Mouse (Mus musculus) embryonic facial prominence, embryonic 13.5 days (tissue): ENCODE results near the gene Myrfl. TPM values are rescaled to one million over a fixed set of nuclear protein-coding genes. Genes with fewer than 3 reads are reported as not detected.
A peak's percentile ranks its signal among the peaks of the same experiment; 100 is the strongest.

Source experiments
- ATAC-seq: fragments of 200-750 bp; cut with Nextera tagmentation; 2 replicates; pipeline ENCODE4 v1.8.0; 2017; ENCODE audit warnings: low read depth; ENCODE audit not compliant: insufficient number of reproducible peaks, insufficient read depth, low FRiP score, low TSS enrichment
- H3K27ac ChIP-seq: fragments of 300-500 bp; sonication (generic); 2 replicates; pipeline ENCODE4 v1.5.1; 2015; ENCODE audit warnings: moderate library complexity, mild to moderate bottlenecking, inconsistent platforms
- H3K27me3 ChIP-seq: fragments of 300-500 bp; sonication (generic); 2 replicates; pipeline ENCODE4 v1.6.1; 2015; ENCODE audit warnings: mild to moderate bottlenecking, inconsistent platforms
- H3K36me3 ChIP-seq: fragments of 300-500 bp; sonication (generic); 2 replicates; pipeline ENCODE4 v1.6.1; 2015; ENCODE audit warnings: mild to moderate bottlenecking, inconsistent platforms
- H3K4me1 ChIP-seq: fragments of 300-500 bp; sonication (generic); 2 replicates; pipeline ENCODE4 v1.6.1; 2015; ENCODE audit warnings: inconsistent platforms
- H3K4me2 ChIP-seq: fragments of 300-500 bp; sonication (generic); 2 replicates; pipeline ENCODE4 v1.6.1; 2015; ENCODE audit warnings: moderate library complexity, mild to moderate bottlenecking, inconsistent platforms
- H3K4me3 ChIP-seq: fragments of 300-500 bp; sonication (generic); 2 replicates; pipeline ENCODE4 v1.5.1; 2015; ENCODE audit warnings: mild to moderate bottlenecking, inconsistent platforms
- H3K9ac ChIP-seq: fragments of 300-500 bp; sonication (generic); 2 replicates; pipeline ENCODE4 v1.6.1; 2015; ENCODE audit warnings: mild to moderate bottlenecking, inconsistent platforms
- H3K9me3 ChIP-seq: fragments of 300-500 bp; sonication (generic); 2 replicates; pipeline ENCODE4 v1.6.1; 2016; ENCODE audit warnings: inconsistent platforms
- WGBS: fragments of 180-500 bp; shearing (Covaris S2); methylation state at CpG from one replicate; pipeline ENCODE4 v1.1.7; 2015; ENCODE audit warnings: mixed read lengths; 5-methylcytosine and 5-hydroxymethylcytosine counted together
- polyA plus RNA-seq: library from polyadenylated mRNA; unstranded; fragments of >200 nt; fragmentation: Nextera tagmentation; extraction: Ambion mirVana; gene quantifications from 2 replicates; pipeline ENCODE4 v1.2.1, GENCODE M21; 2015

Gene Myrfl
- polyA plus RNA-seq, 1 experiment from 2014 or later: 0.22 TPM

- no peaks in the 10 kb centered on the region for H3K9me3 ChIP-seq
- WGBS: 55% methylated on average over 15 of the region's 15 CpGs
- peaks cover 4% of the 10 kb centered on the region for H3K4me1 ChIP-seq
- H3K4me2 ChIP-seq: no peak overlapping the region
- H3K4me3 ChIP-seq: no peak overlapping the region
- H3K36me3 ChIP-seq: no peaks in the 10 kb centered on the region
- no peak overlapping the region for H3K9ac ChIP-seq
- no peak overlapping the region for H3K27ac ChIP-seq
- H3K27me3 ChIP-seq: no peaks in the 10 kb centered on the region
- no peak for ATAC-seq
Observed at GRCm38 (mm10) chr10:116773846-116774750, 122.6 kb downstream of the Myrfl start.

GRCm38 (mm10) chr10:116771215-116771935 is 125.3 kb downstream of the Myrfl start:
- Histone ChIP-seq H3K27ac (no peak overlapping the region), H3K4me1 (peaks cover 14% of the 10 kb centered on the region), H3K9ac (no peak overlapping the region), H3K4me2 (no peak overlapping the region), H3K27me3 (no peaks in the 10 kb centered on the region), H3K36me3 (no peaks in the 10 kb centered on the region), H3K9me3 (no peaks in the 10 kb centered on the region), H3K4me3 (no peak overlapping the region)
- no peak for ATAC-seq
- WGBS: 73% methylated on average over 21 of the region's 21 CpGs

GRCm38 (mm10) chr10:116768642-116769041 is 128.1 kb downstream of the Myrfl start:
- peak overlapping the region; percentile 11; the same call in 1 of the 2 replicates for H3K4me2 ChIP-seq
- no peak overlapping the region for H3K9ac ChIP-seq
- H3K4me3 ChIP-seq: no peak overlapping the region
- H3K27ac ChIP-seq: no peak overlapping the region
- no peaks in the 10 kb centered on the region for H3K9me3 ChIP-seq
- peaks cover 17% of the 10 kb centered on the region for H3K4me1 ChIP-seq
- no peak for ATAC-seq
- H3K27me3 ChIP-seq: no peaks in the 10 kb centered on the region
- 50% methylated on average over 13 of the region's 13 CpGs for WGBS
- H3K36me3 ChIP-seq: no peaks in the 10 kb centered on the region

- Histone ChIP-seq H3K36me3 (no peaks in the 10 kb centered on the region), H3K9ac (no peak overlapping the region), H3K4me3 (no peak overlapping the region), H3K9me3 (no peaks in the 10 kb centered on the region), H3K27me3 (no peaks in the 10 kb centered on the region), H3K27ac (no peak overlapping the region), H3K4me1 (peaks cover 21% of the 10 kb centered on the region), H3K4me2 (no peak overlapping the region)
- 74% methylated on average over 6 of the region's 6 CpGs for WGBS
- ATAC-seq: no peak
Observed at GRCm38 (mm10) chr10:116766525-116766924, 130.2 kb downstream of the Myrfl start.

- peak; percentile 63; the same call in 1 of the 2 replicates for ATAC-seq
- no peaks in the 10 kb centered on the region for H3K36me3 ChIP-seq
- H3K27ac ChIP-seq: peak overlapping the region; percentile 60
- 43% methylated on average over 4 of the region's 4 CpGs for WGBS
- no peak overlapping the region for H3K9ac ChIP-seq
- H3K4me3 ChIP-seq: no peak overlapping the region; the same call in 1 of the 2 replicates
- peak overlapping the region; percentile 41 for H3K4me2 ChIP-seq
- peaks cover 47% of the 10 kb centered on the region for H3K4me1 ChIP-seq
- H3K27me3 ChIP-seq: no peaks in the 10 kb centered on the region
- no peaks in the 10 kb centered on the region for H3K9me3 ChIP-seq
Observed at GRCm38 (mm10) chr10:116761476-116762068, 135.1 kb downstream of the Myrfl start.

GRCm38 (mm10) chr10:116760561-116760960 is 136.2 kb downstream of the Myrfl start:
- peak overlapping the region; percentile 41 for H3K4me2 ChIP-seq
- no peaks in the 10 kb centered on the region for H3K36me3 ChIP-seq
- WGBS: 18% methylated on average over 14 of the region's 14 CpGs
- peak overlapping the region; percentile 60; the same call in 1 of the 2 replicates for H3K27ac ChIP-seq
- peak overlapping the region; percentile 4; the same call in 1 of the 2 replicates for H3K9ac ChIP-seq
- H3K4me1 ChIP-seq: peaks cover 53% of the 10 kb centered on the region
- H3K9me3 ChIP-seq: no peaks in the 10 kb centered on the region
- peak; percentile 49; the same call in 1 of the 2 replicates for ATAC-seq
- H3K4me3 ChIP-seq: no peak overlapping the region; the same call in 1 of the 2 replicates
- no peaks in the 10 kb centered on the region for H3K27me3 ChIP-seq

- Histone ChIP-seq H3K27ac (peak overlapping the region; percentile 60; the same call in 1 of the 2 replicates), H3K4me2 (no peak overlapping the region)
Observed at GRCm38 (mm10) chr10:116759816-116760215, 136.9 kb downstream of the Myrfl start.

GRCm38 (mm10) chr10:116755881-116756581 is 140.7 kb downstream of the Myrfl start:
- no peak overlapping the region for H3K4me2 ChIP-seq
- no peaks in the 10 kb centered on the region for H3K36me3 ChIP-seq
- no peaks in the 10 kb centered on the region for H3K27me3 ChIP-seq
- no peak overlapping the region for H3K4me3 ChIP-seq
- peak overlapping the region; percentile 72 for H3K27ac ChIP-seq
- WGBS: 14% methylated on average over 10 of the region's 10 CpGs
- 0 out of 2 replicates have a peak, but pooled peaks have one; percentile 50 for ATAC-seq
- peaks cover 54% of the 10 kb centered on the region for H3K4me1 ChIP-seq
- H3K9ac ChIP-seq: no peak overlapping the region
- no peaks in the 10 kb centered on the region for H3K9me3 ChIP-seq

More at GRCm38 (mm10) chr10:116759816-116760215, 136.9 kb downstream of the Myrfl start:
- H3K4me1 ChIP-seq: peaks cover 57% of the 10 kb centered on the region
- no peak for ATAC-seq
- no peak overlapping the region for H3K4me3 ChIP-seq
- no peaks in the 10 kb centered on the region for H3K9me3 ChIP-seq
- no peaks in the 10 kb centered on the region for H3K36me3 ChIP-seq
- 87% methylated on average over 4 of the region's 4 CpGs for WGBS
- H3K9ac ChIP-seq: no peak overlapping the region
- no peaks in the 10 kb centered on the region for H3K27me3 ChIP-seq

- WGBS: 73% methylated on average over 11 of the region's 11 CpGs
- no peak overlapping the region for H3K4me3 ChIP-seq
- no peak overlapping the region for H3K27ac ChIP-seq
- H3K9me3 ChIP-seq: no peaks in the 10 kb centered on the region
- H3K4me2 ChIP-seq: no peak overlapping the region
- no peaks in the 10 kb centered on the region for H3K27me3 ChIP-seq
- peaks cover 45% of the 10 kb centered on the region for H3K4me1 ChIP-seq
- H3K9ac ChIP-seq: no peak overlapping the region
- ATAC-seq: no peak
- H3K36me3 ChIP-seq: no peaks in the 10 kb centered on the region
Observed at GRCm38 (mm10) chr10:116754940-116755339, 141.8 kb downstream of the Myrfl start.

- H3K4me2 ChIP-seq: no peak overlapping the region
- peaks cover 15% of the 10 kb centered on the region for H3K4me1 ChIP-seq
- WGBS: 53% methylated on average over 14 of the region's 14 CpGs
- H3K4me3 ChIP-seq: no peak overlapping the region
- H3K36me3 ChIP-seq: no peaks in the 10 kb centered on the region
- H3K27ac ChIP-seq: no peak overlapping the region
- H3K9ac ChIP-seq: no peak overlapping the region
- H3K9me3 ChIP-seq: no peaks in the 10 kb centered on the region
- ATAC-seq: no peak
- no peaks in the 10 kb centered on the region for H3K27me3 ChIP-seq
Observed at GRCm38 (mm10) chr10:116750895-116751294, 145.8 kb downstream of the Myrfl start.

- H3K36me3 ChIP-seq: no peaks in the 10 kb centered on the region
- no peaks in the 10 kb centered on the region for H3K27me3 ChIP-seq
- 67% methylated on average over 6 of the region's 6 CpGs for WGBS
- no peak overlapping the region for H3K4me3 ChIP-seq
- no peak overlapping the region for H3K4me2 ChIP-seq
- no peaks in the 10 kb centered on the region for H3K9me3 ChIP-seq
- ATAC-seq: no peak
- H3K9ac ChIP-seq: no peak overlapping the region
- H3K4me1 ChIP-seq: peaks cover 8% of the 10 kb centered on the region
- H3K27ac ChIP-seq: peak overlapping the region; percentile 13; the same call in 1 of the 2 replicates
Observed at GRCm38 (mm10) chr10:116750062-116750461, 146.7 kb downstream of the Myrfl start.
